Mouse (Mus musculus) layer of hippocampus, postnatal 10 days (tissue): ENCODE measurements around the gene Cluh. TPM values are rescaled to one million over a fixed set of nuclear protein-coding genes. Genes with fewer than 3 reads are reported as not detected.

Experiments used
- DNase-seq, 2 experiments: peaks; one replicate each; pipeline ENCODE4 v3.0.0; 2021; ENCODE audit warnings: low spot score in 2 of 2
- total RNA-seq, 2 experiments: library from RNA; stranded (reverse); gene quantifications; 2 replicates each; pipeline ENCODE4 v1.2.3; 2021

The Cluh gene
- total RNA-seq, 2 experiments from 2014 or later: 68.2 to 74.1 TPM

DNA sequence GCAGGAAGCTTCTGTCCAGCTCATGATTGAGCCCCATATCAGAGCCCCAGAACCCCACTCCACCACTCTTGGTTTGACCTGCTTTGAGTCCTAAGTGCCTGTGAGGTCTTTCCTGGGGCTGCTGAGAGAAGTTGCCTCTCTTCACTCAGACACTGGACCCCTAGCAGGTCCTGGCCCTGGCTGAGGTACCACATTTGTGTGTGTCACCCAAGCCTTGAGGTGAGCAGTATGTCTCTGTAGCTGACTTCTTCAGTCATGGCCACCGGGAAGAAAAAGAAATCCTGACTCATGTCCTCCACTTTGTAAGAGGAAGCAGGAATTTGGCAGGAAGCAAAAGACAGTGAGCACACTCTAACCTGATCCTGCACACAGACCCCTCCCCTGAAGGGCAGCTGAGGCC is 9.7 kb upstream of the Cluh start:
- DNase-seq: no peak

GRCm38 (mm10) chr11:74647966-74648365 is 1.3 kb upstream of the Cluh start:
- no peak for DNase-seq

GRCm38 (mm10) chr11:74648676-74649075 is 619 bp upstream of the Cluh start:
- DNase-seq: no peak

- DNase-seq: peak in 1 of 2 experiments; percentile 47
Observed at GRCm38 (mm10) chr11:74649647-74650551, 604 bp downstream of the Cluh start.

GRCm38 (mm10) chr11:74650576-74651100 is 1.3 kb downstream of the Cluh start:
- DNase-seq: no peak

- peak; percentile 27 to 46 for DNase-seq
Observed at GRCm38 (mm10) chr11:74652791-74653191, 3.5 kb downstream of the Cluh start.

GRCm38 (mm10) chr11:74653385-74653784 is 4.1 kb downstream of the Cluh start:
- DNase-seq: no peak

GRCm38 (mm10) chr11:74655941-74656340 is 6.6 kb downstream of the Cluh start:
- no peak for DNase-seq

GRCm38 (mm10) chr11:74660336-74660735 is 11.0 kb downstream of the Cluh start:
- no peak for DNase-seq

GRCm38 (mm10) chr11:74661641-74662040 is 12.3 kb downstream of the Cluh start:
- no peak for DNase-seq

DNA sequence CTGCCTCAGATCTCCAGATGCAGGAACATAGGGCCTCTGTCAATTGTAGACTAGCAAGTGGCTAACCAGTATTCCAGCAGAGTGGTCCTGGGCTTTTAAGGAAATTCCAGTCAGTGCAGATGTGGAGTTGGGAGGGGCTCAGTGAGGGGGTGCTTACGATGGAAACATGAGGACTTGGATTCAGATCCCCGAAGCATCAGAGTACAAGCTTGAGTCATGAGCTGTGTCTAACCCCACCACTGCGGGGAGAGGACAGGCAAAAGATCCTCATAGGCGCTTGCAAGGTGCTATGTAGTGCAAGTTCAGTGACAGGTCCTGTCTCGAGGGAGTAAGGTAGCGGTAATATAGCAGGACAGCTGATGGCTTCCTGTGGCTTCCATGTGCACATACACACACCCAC is 12.9 kb downstream of the Cluh start:
- no peak for DNase-seq

DNA sequence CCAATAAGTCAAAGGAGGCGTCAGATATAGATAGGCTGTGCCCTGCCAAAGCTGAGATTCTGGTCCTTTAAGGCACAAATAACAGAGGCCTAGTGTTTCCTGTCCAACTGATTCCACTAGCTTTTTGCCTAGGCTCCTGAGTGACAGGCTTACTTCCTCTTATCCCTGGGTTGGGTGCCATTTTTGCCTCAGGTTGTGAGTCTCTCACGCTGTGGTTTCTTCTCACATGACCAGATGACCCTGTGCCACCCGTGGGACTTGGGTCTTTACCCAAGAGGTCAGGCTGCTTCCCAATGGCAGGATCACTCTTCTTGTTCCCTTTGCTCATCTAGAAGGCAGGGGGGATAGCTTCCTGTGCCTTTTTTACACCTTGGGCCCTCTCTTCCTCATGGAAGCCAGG is 15.0 kb downstream of the Cluh start:
- DNase-seq: no peak

DNA sequence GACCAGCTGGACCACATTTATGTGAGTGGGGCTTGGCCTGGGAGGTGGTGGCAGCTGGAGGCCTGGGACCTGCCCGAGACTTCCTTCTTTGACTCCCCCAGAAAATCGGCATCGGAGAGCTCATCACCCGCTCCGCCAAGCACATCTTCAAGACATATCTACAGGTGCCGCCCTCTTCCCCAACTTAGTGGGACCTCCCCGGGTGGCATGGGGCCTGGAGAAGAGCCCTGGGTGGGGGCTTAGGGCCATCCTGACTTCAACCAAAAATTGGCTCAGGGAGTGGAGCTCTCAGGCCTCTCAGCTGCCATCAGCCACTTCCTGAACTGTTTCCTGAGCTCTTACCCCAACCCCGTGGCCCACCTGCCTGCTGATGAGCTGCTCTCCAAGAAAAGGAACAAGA is 15.6 kb downstream of the Cluh start:
- no peak for DNase-seq

- DNase-seq: peak in 1 of 2 experiments; percentile 10
Observed at GRCm38 (mm10) chr11:74665631-74666283, 16.5 kb downstream of the Cluh start.

DNA sequence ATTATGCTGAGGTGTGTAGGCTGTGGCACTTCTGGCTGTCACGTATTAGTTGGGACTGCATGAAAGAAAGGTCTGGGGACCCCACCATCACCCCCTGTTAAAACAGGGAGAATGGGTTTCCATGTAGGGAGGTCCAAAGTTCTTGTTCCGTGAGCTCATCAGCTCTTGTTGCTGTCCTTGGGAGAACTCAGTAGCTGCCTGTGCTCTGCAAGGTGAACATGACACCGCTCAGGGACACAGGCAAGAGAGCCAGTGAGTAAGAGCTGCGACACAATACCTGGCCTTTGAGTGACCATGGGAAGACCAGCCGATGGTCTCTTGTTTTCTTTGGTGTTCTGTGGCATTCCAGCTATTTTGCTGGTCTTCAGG is 17.0 kb downstream of the Cluh start:
- DNase-seq: no peak

DNA sequence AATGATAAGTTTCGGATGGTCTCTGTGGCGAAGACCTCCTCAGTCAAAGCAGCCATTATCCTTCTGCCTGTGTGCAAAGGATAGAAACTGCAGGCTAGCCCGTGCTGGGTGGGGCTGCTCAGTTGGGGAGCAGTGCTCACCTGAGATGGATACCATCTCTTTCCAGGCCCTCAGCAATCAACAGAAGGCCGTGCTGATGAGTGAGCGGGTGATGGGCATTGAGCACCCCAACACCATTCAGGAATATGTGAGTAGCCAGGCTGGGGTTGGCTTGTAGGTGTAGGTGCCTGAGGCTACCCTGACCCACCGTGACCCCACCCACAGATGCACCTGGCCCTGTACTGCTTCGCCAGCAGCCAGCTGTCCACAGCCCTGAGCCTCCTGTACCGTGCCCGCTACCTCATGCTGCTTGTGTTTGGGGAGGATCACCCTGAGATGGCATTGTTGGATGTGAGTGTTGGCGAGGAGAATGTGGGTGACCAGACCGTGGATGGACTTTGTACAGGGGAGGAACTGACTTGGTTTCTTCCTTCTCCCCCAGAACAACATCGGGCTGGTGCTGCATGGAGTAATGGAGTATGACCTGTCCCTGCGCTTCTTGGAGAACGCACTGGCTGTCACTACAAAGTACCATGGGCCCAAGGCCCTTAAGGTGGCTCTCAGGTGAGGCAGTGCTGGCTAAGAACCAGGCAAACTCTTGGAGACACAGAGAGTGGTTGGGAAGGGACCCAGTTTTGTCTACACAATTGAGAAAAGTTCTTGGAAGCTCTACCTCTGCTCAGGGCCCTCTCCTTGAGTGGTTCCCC is 17.7 kb downstream of the Cluh start:
- peak in 1 of 2 experiments; percentile 7 for DNase-seq

- DNase-seq: peak in 1 of 2 experiments; percentile 7
Observed at GRCm38 (mm10) chr11:74667582-74668010, 18.3 kb downstream of the Cluh start.

- DNase-seq: peak in 1 of 2 experiments; percentile 3
Observed at GRCm38 (mm10) chr11:74668466-74668865, 19.2 kb downstream of the Cluh start.

DNA sequence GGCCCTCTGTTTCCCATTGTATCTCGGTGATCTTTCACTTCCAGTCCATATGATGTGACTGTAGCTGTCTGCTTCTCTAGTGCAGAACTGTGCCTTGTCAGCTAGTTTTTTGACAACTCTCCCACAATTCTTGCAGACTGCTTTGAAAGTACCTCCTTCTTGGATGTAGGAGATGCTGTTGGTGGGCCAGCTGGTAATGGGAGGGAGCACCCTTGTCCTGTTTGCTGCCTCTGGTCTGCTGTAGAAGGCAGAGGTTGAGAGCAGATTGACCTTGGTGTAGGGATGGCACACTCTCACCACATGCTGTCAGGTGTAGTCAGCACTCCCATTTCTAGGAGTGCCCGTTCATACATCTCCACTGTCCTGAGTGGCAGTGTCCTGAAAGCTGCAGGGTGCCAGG is 19.7 kb downstream of the Cluh start:
- no peak for DNase-seq

GRCm38 (mm10) chr11:74670151-74670550 is 20.9 kb downstream of the Cluh start:
- DNase-seq: no peak

DNA sequence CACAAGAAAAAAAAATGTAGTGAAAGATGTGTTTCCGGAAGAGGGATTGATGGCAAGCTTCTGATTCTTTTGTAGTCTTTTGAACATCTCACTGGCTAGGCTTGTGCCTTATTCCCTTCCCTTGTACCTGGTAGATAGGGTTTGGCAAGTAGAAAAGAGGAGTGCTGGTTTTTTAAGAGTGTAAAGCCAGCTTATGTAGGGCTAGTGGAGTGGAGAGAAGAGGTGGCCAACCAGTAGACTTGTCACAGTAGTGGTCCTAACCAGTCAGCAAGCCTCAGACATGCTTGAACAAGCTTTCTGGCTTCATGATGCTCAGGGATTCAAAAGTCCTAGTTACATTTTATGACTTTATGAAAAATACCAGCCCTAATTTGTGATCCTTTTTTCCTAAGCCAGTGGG is 21.7 kb downstream of the Cluh start:
- DNase-seq: no peak
